Mouse (Mus musculus): ENCODE results near the gene Rita1. TPM values are rescaled to one million over a fixed set of nuclear protein-coding genes. Genes with fewer than 3 reads are reported as not detected.

Gene Rita1
- polyA plus RNA-seq, 1 experiment from 2014 or later = 20.1 TPM

DNA sequence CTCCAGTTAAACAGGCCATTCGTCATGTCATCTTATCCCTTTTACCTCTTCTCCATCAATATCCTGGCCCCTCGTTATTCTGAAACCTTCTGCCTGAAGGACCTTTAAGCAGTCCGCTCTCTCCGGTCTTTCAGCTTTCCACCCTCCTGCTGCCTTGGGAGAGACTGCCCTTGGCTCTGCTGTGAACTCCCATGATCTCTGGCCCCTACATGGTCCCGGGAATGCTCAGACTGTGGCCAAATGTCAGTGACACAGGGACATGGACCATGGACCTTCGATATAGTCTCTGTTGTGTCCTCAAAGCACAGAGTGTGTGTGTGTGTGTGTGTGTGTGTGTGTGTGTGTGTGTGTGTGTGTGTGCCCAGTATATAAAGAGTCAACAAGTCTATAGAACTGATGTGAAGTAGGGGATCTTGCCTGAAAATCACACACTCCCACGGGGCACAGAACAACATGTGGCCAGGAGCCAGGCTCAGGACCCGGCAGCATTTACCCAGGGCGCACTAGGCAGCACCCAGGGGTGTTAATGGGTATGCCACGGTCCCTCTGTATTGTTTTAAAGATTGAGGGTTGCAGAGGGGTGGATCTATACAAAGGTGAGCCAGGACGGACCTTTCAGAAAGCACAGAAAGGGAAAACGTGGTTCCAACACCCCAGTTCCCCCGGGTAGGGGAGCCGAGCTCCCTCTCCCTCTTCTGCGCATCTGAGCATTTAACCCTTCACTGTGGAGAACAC lies 47.1 kb downstream of the Rita1 start:
- H3K4me2 ChIP-seq (replicated peaks) = peak overlapping the region; percentile 11; the same call in 1 of the 2 replicates
- ATAC-seq (ENCODE audit: low FRiP score) (no peak), DNase-seq (ENCODE audit: low spot score) (no peak)
- H3K4me3 ChIP-seq (replicated peaks; ENCODE audit: low read length) = no peak overlapping the region
- no peaks in the 10 kb centered on the region for H3K36me3 ChIP-seq (replicated peaks; ENCODE audit: control insufficient read depth, insufficient read depth)
- peak overlapping the region; percentile 25; the same call in 1 of the 2 replicates for H3K9ac ChIP-seq
- H3K9me3 ChIP-seq (ENCODE audit: control insufficient read depth, low read length) = no peaks in the 10 kb centered on the region
- WGBS = 27% methylated on average over 15 of the region's 15 CpGs
- peak overlapping the region; percentile 92 for H3K27ac ChIP-seq
- H3K27me3 ChIP-seq (ENCODE audit: control insufficient read depth, insufficient read depth, low read length) = no peaks in the 10 kb centered on the region
- H3K4me1 ChIP-seq (replicated peaks; ENCODE audit: control insufficient read depth, insufficient read depth, low read length) = peaks cover 77% of the 10 kb centered on the region

DNA sequence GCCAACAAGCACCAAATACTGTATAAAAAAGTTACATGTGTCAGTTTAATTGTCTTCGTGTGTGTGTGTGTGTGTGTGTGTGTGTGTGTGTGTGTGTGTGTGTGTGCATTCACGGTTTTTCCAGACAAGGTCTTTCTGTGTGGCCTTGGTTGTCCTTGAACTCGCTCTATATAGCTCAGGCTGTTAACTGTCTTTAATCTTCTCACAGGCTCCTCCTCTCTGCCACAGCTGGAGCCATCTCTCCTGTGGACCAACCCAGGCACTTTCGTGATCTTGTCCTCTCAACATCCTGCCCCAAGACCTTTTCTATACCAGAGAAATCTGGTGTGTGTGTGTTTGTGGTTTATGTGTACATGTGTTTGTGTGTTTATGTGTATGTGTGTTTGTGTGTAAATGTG lies 48.5 kb downstream of the Rita1 start:
- H3K4me2 ChIP-seq (replicated peaks) = no peak overlapping the region
- DNase-seq (ENCODE audit: low spot score) (no peak), ATAC-seq (ENCODE audit: low FRiP score) (no peak)
- WGBS = 61% methylated on average over 4 of the region's 4 CpGs
- H3K4me1 ChIP-seq (replicated peaks; ENCODE audit: control insufficient read depth, insufficient read depth, low read length) = peaks cover 68% of the 10 kb centered on the region
- no peak overlapping the region for H3K4me3 ChIP-seq (replicated peaks; ENCODE audit: low read length)
- H3K27me3 ChIP-seq (ENCODE audit: control insufficient read depth, insufficient read depth, low read length) = no peaks in the 10 kb centered on the region
- H3K9ac ChIP-seq = no peak overlapping the region
- no peaks in the 10 kb centered on the region for H3K36me3 ChIP-seq (replicated peaks; ENCODE audit: control insufficient read depth, insufficient read depth)
- peak overlapping the region; percentile 41; the same call in 1 of the 2 replicates for H3K27ac ChIP-seq
- H3K9me3 ChIP-seq (ENCODE audit: control insufficient read depth, low read length) = no peaks in the 10 kb centered on the region

DNA sequence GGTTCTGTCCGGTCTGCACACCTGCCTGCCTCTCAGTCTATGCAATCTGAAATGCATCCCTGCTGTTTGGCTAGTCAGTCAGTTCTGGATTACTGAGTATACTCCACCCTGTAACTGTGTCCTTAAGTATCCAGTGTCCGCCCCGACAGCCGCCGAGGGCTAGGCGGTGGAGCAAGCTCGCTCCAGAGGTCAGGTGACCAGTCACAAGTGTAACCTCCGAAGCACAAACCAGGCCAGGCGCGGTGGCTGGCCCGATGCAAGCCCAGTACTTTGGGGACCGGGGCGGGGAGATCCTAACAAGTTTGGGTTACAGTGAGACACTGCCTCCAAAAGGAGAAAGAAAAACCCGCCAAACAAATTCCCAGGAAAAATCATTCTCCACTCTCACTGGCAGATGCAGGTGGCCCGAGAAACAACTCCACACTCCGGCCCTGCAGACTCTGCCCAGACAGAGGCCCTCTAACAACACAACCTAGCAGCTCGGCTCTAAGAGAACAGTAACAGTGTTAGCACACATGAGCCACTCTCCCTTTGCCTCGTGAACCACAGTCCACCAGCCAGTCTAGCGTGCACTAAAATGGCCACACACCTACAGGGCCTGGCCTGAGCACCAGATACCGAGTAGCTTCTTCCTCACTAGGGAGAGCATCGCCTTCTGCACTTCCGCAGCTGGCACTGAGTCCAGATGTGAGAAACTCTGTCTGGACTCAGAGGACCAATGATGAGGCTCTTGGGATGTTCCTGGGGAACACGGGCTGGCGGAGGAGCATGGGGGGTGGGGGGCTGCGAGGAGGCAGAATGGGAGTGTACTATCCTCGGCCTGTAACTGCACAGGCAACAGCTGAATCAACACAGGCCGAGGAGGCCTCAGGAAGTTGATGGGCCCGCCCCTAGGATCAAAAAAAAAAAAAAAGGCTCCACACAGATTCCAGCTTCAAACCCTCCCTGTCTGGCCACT lies 49.2 kb downstream of the Rita1 start:
- Histone ChIP-seq H3K36me3 (replicated peaks; ENCODE audit: control insufficient read depth, insufficient read depth) (no peaks in the 10 kb centered on the region), H3K27me3 (ENCODE audit: control insufficient read depth, insufficient read depth, low read length) (no peaks in the 10 kb centered on the region), H3K4me2 (replicated peaks) (no peak overlapping the region), H3K4me3 (replicated peaks; ENCODE audit: low read length) (no peak overlapping the region), H3K9ac (no peak overlapping the region), H3K9me3 (ENCODE audit: control insufficient read depth, low read length) (no peaks in the 10 kb centered on the region), H3K27ac (peak overlapping the region; percentile 70), H3K4me1 (replicated peaks; ENCODE audit: control insufficient read depth, insufficient read depth, low read length) (peaks cover 65% of the 10 kb centered on the region)
- DNase-seq (ENCODE audit: low spot score) (no peak), ATAC-seq (ENCODE audit: low FRiP score) (no peak)
- WGBS = 64% methylated on average over 28 of the region's 28 CpGs

GRCm38 (mm10) chr5:120560616-120561311 lies 51.6 kb downstream of the Rita1 start:
- 16% methylated on average over 16 of the region's 16 CpGs for WGBS

GRCm38 (mm10) chr5:120560129-120560615 lies 52.2 kb downstream of the Rita1 start:
- H3K9me3 ChIP-seq (ENCODE audit: control insufficient read depth, low read length) = no peaks in the 10 kb centered on the region
- ATAC-seq (ENCODE audit: low FRiP score) = no peak
- 58% methylated on average over 9 of the region's 9 CpGs for WGBS
- H3K4me1 ChIP-seq (replicated peaks; ENCODE audit: control insufficient read depth, insufficient read depth, low read length) = peaks cover 34% of the 10 kb centered on the region
- no peak overlapping the region for H3K9ac ChIP-seq
- H3K4me2 ChIP-seq (replicated peaks) = no peak overlapping the region
- H3K27ac ChIP-seq = peak overlapping the region; percentile 57; the same call in 1 of the 2 replicates
- H3K27me3 ChIP-seq (ENCODE audit: control insufficient read depth, insufficient read depth, low read length) = no peaks in the 10 kb centered on the region
- no peak for DNase-seq (ENCODE audit: low spot score)
- H3K4me3 ChIP-seq (replicated peaks; ENCODE audit: low read length) = no peak overlapping the region
- H3K36me3 ChIP-seq (replicated peaks; ENCODE audit: control insufficient read depth, insufficient read depth) = peaks cover 18% of the 10 kb centered on the region; the same call in 1 of the 2 replicates

More at GRCm38 (mm10) chr5:120560616-120561311, 51.6 kb downstream of the Rita1 start:
- ATAC-seq (ENCODE audit: low FRiP score) = peak; percentile 28; the same call in 1 of the 2 replicates
- Histone ChIP-seq H3K36me3 (replicated peaks; ENCODE audit: control insufficient read depth, insufficient read depth) (peaks cover 13% of the 10 kb centered on the region; the same call in 1 of the 2 replicates), H3K27ac (peak overlapping the region; percentile 57), H3K4me2 (replicated peaks) (peak overlapping the region; percentile 31), H3K9ac (no peak overlapping the region; the same call in 1 of the 2 replicates), H3K4me3 (replicated peaks; ENCODE audit: low read length) (no peak overlapping the region), H3K4me1 (replicated peaks; ENCODE audit: control insufficient read depth, insufficient read depth, low read length) (peaks cover 40% of the 10 kb centered on the region), H3K9me3 (ENCODE audit: control insufficient read depth, low read length) (no peaks in the 10 kb centered on the region), H3K27me3 (ENCODE audit: control insufficient read depth, insufficient read depth, low read length) (no peaks in the 10 kb centered on the region)
- DNase-seq (ENCODE audit: low spot score) = peak; percentile 46

GRCm38 (mm10) chr5:120558762-120559161 lies 53.6 kb downstream of the Rita1 start:
- Histone ChIP-seq H3K9me3 (ENCODE audit: control insufficient read depth, low read length) (no peaks in the 10 kb centered on the region), H3K27me3 (ENCODE audit: control insufficient read depth, insufficient read depth, low read length) (no peaks in the 10 kb centered on the region), H3K4me1 (replicated peaks; ENCODE audit: control insufficient read depth, insufficient read depth, low read length) (peaks cover 26% of the 10 kb centered on the region), H3K4me2 (replicated peaks) (no peak overlapping the region), H3K36me3 (replicated peaks; ENCODE audit: control insufficient read depth, insufficient read depth) (peaks cover 31% of the 10 kb centered on the region), H3K9ac (no peak overlapping the region), H3K27ac (0 out of 2 replicates have a peak overlapping the region, but pooled peaks have one; percentile 20), H3K4me3 (replicated peaks; ENCODE audit: low read length) (no peak overlapping the region)
- WGBS = 67% methylated on average over 14 of the region's 14 CpGs
- no peak for ATAC-seq (ENCODE audit: low FRiP score)
- DNase-seq (ENCODE audit: low spot score) = no peak

DNA sequence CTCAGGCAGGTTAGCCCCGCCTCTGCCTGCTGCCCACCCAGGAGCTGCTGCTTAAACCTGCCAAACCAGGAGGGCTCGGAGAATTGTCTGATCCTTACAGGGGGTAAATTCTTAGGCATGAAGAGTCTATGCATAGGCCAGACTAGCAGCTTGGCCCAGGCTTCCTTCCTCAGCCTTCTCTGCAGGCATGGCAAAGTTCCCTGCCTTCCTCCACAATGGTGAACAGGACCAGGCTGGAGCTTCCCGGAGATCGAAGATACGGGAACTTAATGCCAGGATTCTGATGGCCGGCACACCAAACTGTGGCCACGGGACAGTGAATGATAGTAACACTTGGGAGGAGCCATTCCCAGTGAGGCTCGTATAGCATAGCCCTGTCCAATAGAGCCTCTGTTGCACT lies 54.3 kb downstream of the Rita1 start:
- H3K4me3 ChIP-seq (replicated peaks; ENCODE audit: low read length) = no peak overlapping the region
- no peaks in the 10 kb centered on the region for H3K27me3 ChIP-seq (ENCODE audit: control insufficient read depth, insufficient read depth, low read length)
- H3K4me2 ChIP-seq (replicated peaks) = no peak overlapping the region
- H3K9me3 ChIP-seq (ENCODE audit: control insufficient read depth, low read length) = no peaks in the 10 kb centered on the region
- DNase-seq (ENCODE audit: low spot score) (no peak), ATAC-seq (ENCODE audit: low FRiP score) (no peak)
- no peak overlapping the region for H3K27ac ChIP-seq
- peaks cover 38% of the 10 kb centered on the region for H3K36me3 ChIP-seq (replicated peaks; ENCODE audit: control insufficient read depth, insufficient read depth)
- 76% methylated on average over 8 of the region's 8 CpGs for WGBS
- peaks cover 21% of the 10 kb centered on the region for H3K4me1 ChIP-seq (replicated peaks; ENCODE audit: control insufficient read depth, insufficient read depth, low read length)
- no peak overlapping the region for H3K9ac ChIP-seq

DNA sequence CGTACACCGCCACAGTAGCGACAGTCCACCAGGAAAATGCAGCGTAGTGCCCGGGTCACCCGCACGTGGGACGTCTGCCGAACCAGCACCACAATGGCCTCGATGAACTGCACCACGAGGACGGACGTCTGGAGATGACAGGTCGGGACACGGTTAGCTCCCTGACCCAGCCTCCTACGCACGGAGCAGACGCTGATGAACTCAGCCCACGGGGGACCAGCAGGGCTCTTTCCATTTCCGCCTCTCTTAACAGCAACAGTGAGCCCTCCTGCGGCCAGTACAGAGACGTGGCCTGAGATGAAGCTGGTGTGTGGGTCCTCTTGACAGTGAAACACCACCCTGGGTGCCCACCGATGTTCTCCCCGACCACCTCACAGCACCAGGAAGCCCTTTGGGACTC lies 56.5 kb downstream of the Rita1 start:
- H3K4me1 ChIP-seq (replicated peaks; ENCODE audit: control insufficient read depth, insufficient read depth, low read length) = peaks cover 12% of the 10 kb centered on the region
- 83% methylated on average over 24 of the region's 24 CpGs for WGBS
- H3K4me2 ChIP-seq (replicated peaks) = no peak overlapping the region
- ATAC-seq (ENCODE audit: low FRiP score) (no peak), DNase-seq (ENCODE audit: low spot score) (no peak)
- H3K9ac ChIP-seq = no peak overlapping the region
- H3K36me3 ChIP-seq (replicated peaks; ENCODE audit: control insufficient read depth, insufficient read depth) = peaks cover 39% of the 10 kb centered on the region
- no peaks in the 10 kb centered on the region for H3K27me3 ChIP-seq (ENCODE audit: control insufficient read depth, insufficient read depth, low read length)
- H3K4me3 ChIP-seq (replicated peaks; ENCODE audit: low read length) = no peak overlapping the region
- no peaks in the 10 kb centered on the region for H3K9me3 ChIP-seq (ENCODE audit: control insufficient read depth, low read length)
- H3K27ac ChIP-seq = no peak overlapping the region

All from hindbrain, embryonic 14.5 days (tissue).